Mouse (Mus musculus) CH12.LX (cell line): ENCODE measurements around the gene Lig4.

ENCODE experiments used
- CTCF ChIP-seq, 2 experiments: IDR thresholded peaks in 1 of 2; conservative IDR thresholded peaks in 1 of 2; 2 replicates each; pipeline ENCODE4 v1.5.1; 2011 to 2012; ENCODE audit warnings: low read depth in 2 of 2, low read length in 2 of 2, improper control_type of control experiment in 1 of 2, inconsistent platforms in 1 of 2, mild to moderate bottlenecking in 1 of 2, moderate library complexity in 1 of 2
- E2F4 ChIP-seq: IDR thresholded peaks from 2 replicates; pipeline ENCODE4 v1.6.1; 2011; ENCODE audit warnings: low read depth, low read length, improper control_type of control experiment; ENCODE audit not compliant: insufficient replicate concordance
- EP300 ChIP-seq: IDR thresholded peaks from 2 replicates; pipeline ENCODE4 v1.6.1; 2011; ENCODE audit warnings: low read length, improper control_type of control experiment
- HCFC1 ChIP-seq: IDR thresholded peaks from 2 replicates; pipeline ENCODE4 v1.6.1; 2012; ENCODE audit warnings: low read depth, mild to moderate bottlenecking, inconsistent platforms, low read length, improper control_type of control experiment
- IRF4 ChIP-seq: IDR thresholded peaks from 2 replicates; pipeline ENCODE4 v1.6.1; 2014; ENCODE audit warnings: low read depth, mild to moderate bottlenecking, inconsistent platforms, low read length, improper control_type of control experiment
- POLR2A ChIP-seq: IDR thresholded peaks from 2 replicates; pipeline ENCODE4 v1.6.1; 2011; ENCODE audit warnings: low read depth, mild to moderate bottlenecking, improper control_type of control experiment, low read length
- RCOR1 ChIP-seq: conservative IDR thresholded peaks from 2 replicates; pipeline ENCODE4 v1.6.1; 2012; ENCODE audit warnings: low read depth, mild to moderate bottlenecking, inconsistent platforms, low read length, improper control_type of control experiment
- TCF12 ChIP-seq: IDR thresholded peaks from 2 replicates; pipeline ENCODE4 v1.6.1; 2014; ENCODE audit warnings: low read depth, mild to moderate bottlenecking, inconsistent platforms, low read length, improper control_type of control experiment
- ZC3H11A ChIP-seq: IDR thresholded peaks from 2 replicates; pipeline ENCODE4 v1.6.1; 2012; ENCODE audit warnings: low read depth, mild to moderate bottlenecking, inconsistent platforms, low read length, improper control_type of control experiment

DNA sequence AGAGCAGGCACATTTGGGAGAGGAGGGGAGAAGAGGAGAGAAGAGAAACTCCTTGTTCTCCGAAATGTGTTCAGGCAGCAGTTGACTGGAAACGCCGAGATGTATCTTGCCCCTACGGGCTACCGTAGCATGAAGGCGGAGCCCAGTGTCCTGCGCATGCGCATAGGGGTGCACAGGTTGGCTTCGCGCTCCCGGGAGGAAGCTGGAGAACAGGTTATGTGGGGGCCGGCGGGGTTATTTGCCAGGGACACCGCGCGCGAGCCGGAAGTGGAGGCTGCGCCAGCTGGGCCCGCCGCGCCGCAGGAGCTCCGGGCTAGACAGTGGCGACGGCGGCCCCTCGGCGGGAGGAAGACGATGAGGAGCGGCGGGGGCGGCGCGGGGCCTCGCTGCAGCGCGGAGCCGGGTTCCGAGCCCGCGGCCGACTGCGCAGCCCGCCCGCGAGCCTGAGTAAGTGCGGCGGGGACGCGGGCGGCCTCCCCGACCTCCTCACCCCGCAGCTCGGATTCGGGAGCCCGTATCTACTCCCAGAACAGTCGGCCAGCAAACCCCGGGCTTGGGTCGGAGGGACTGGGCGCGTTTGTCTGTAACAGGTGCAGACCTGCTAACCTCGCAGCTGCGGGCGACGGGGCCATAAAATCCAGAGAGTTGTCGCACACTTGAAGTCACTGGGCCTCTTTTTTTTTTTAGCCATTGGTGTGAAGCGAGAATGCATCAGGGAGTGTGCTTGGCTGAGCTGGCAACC is at the start of gene Lig4, which contains the start of gene Abhd13:
- TF ChIP-seq IRF4: peak; percentile 80
- no peak for TF ChIP-seq CTCF (conservative IDR thresholded peaks at IDR 0.05 in 1 of 2, IDR thresholded peaks at IDR 0.05 in 1 of 2; ENCODE audit: low read depth in 2 of 2, low read length in 2 of 2)
- no peak for TF ChIP-seq EP300
- TF ChIP-seq POLR2A: peak; percentile 78
- no peak for TF ChIP-seq ZC3H11A
- TF ChIP-seq E2F4: peak; percentile 75; the same call in 1 of the 2 replicates
- no peak for TF ChIP-seq RCOR1
- TF ChIP-seq TCF12: peak; percentile 91
- peak; percentile 90 for TF ChIP-seq HCFC1
